Mouse (Mus musculus) gastrocnemius, adult 8-10 months (tissue): Measurements from ENCODE around the gene Pcx. TPM values are rescaled to one million over a fixed set of nuclear protein-coding genes. Genes with fewer than 3 reads are reported as not detected.
A peak's percentile ranks its signal among the peaks of the same experiment; 100 is the strongest.

Source experiments
- DNase-seq, 2 experiments: peaks; one replicate each; pipeline ENCODE4 v3.0.0; 2022; ENCODE audit warnings: low spot score in 2 of 2
- total RNA-seq, 4 experiments: library from RNA; stranded (reverse); gene quantifications; 2 replicates each; pipeline ENCODE4 v1.2.4; 2022

Gene Pcx
- total RNA-seq, 4 experiments from 2014 or later = 60.2 to 229 (median 114) TPM

- no peak for DNase-seq
These were observed 37.5 kb downstream of the Pcx start for GRCm38 (mm10) chr19:4547801-4548200.

GRCm38 (mm10) chr19:4548305-4548883, 38.1 kb downstream of the Pcx start:
- DNase-seq = no peak

GRCm38 (mm10) chr19:4554248-4554647, 44.0 kb downstream of the Pcx start:
- no peak for DNase-seq

GRCm38 (mm10) chr19:4555086-4555485, 44.8 kb downstream of the Pcx start:
- DNase-seq = no peak

GRCm38 (mm10) chr19:4556787-4557186, 46.5 kb downstream of the Pcx start:
- no peak for DNase-seq

- peak in 1 of 2 experiments; percentile 11 for DNase-seq
These were observed 47.7 kb downstream of the Pcx start for GRCm38 (mm10) chr19:4557796-4558569.

- no peak for DNase-seq
These were observed 48.3 kb downstream of the Pcx start for GRCm38 (mm10) chr19:4558570-4558955.

GRCm38 (mm10) chr19:4559011-4559410, 48.7 kb downstream of the Pcx start:
- DNase-seq = no peak

- DNase-seq = no peak
These were observed 49.3 kb downstream of the Pcx start for GRCm38 (mm10) chr19:4559588-4559987.

GRCm38 (mm10) chr19:4560205-4560604, 49.9 kb downstream of the Pcx start:
- DNase-seq = no peak

- no peak for DNase-seq
These were observed 55.4 kb downstream of the Pcx start for GRCm38 (mm10) chr19:4565678-4566077.

GRCm38 (mm10) chr19:4566880-4567279, 56.6 kb downstream of the Pcx start:
- no peak for DNase-seq

GRCm38 (mm10) chr19:4567665-4568064, 57.4 kb downstream of the Pcx start:
- DNase-seq = no peak

- DNase-seq = no peak
These were observed 58.6 kb downstream of the Pcx start for GRCm38 (mm10) chr19:4568832-4569231.

GRCm38 (mm10) chr19:4569356-4570236, 59.3 kb downstream of the Pcx start:
- no peak for DNase-seq

- DNase-seq = no peak
These were observed 60.0 kb downstream of the Pcx start for GRCm38 (mm10) chr19:4570237-4570613.

- no peak for DNase-seq
These were observed 60.5 kb downstream of the Pcx start for GRCm38 (mm10) chr19:4570815-4571214.

GRCm38 (mm10) chr19:4571658-4572057, 61.4 kb downstream of the Pcx start:
- no peak for DNase-seq

- DNase-seq = no peak
These were observed 61.8 kb downstream of the Pcx start for GRCm38 (mm10) chr19:4572061-4572460.

GRCm38 (mm10) chr19:4572467-4572866, 62.2 kb downstream of the Pcx start:
- DNase-seq = no peak

GRCm38 (mm10) chr19:4573241-4573640, 63.0 kb downstream of the Pcx start:
- no peak for DNase-seq

- DNase-seq = peak; percentile 24 to 38
These were observed 68.5 kb downstream of the Pcx start for GRCm38 (mm10) chr19:4578799-4579198.
